Mouse (Mus musculus): ENCODE data around the gene Alx1. TPM values are rescaled to one million over a fixed set of nuclear protein-coding genes. Genes with fewer than 3 reads are reported as not detected.

Gene Alx1
- total RNA-seq (2021) = not detected
- long read RNA-seq, experiment 1 = 0 reads
- long read RNA-seq, experiment 2 = 0 reads

DNA sequence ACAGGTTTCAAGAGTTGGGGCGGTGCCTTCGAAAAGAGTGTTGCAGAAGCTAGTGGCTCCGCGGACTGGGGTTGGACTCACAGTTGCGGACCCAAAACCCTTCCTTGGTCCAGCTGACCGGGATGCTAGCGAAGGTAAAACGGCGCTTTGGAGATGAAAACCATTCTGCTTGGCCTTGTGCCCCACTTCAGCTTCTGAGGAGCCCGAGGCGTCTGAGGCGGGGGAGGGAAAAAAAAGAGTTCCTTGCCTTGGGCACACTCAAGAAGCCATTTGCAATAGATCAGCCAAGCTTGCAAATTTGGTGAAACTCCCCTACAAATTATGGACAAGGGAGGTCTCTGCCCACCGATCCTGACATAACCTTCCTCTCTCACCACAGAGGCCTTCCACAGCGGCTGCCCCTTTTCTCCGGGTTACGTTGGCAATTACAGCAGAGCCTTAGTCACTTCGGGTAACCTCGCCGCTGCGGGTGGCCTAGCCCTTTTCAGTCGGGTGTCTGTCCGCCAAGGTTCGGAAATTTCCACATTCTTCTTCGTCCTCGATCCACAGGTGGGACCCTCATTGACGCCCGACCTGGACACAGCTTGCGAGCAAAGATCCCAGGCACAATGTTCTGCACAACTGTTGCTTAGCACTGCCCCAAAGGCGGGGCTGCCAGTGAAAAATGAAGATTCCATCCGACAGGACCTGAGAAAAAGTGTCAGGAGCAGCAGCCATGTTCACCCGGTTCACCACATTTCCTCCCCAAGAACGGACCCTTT, at the start of gene Alx1:
Alx1 (minus strand) TSS at position 486 of the 761 bp plus-strand sequence.
- intact Hi-C loops (cut with DNase I; ENCODE audit: low total_unique reads) = no loop called here
- DNase-seq = no peak

DNA sequence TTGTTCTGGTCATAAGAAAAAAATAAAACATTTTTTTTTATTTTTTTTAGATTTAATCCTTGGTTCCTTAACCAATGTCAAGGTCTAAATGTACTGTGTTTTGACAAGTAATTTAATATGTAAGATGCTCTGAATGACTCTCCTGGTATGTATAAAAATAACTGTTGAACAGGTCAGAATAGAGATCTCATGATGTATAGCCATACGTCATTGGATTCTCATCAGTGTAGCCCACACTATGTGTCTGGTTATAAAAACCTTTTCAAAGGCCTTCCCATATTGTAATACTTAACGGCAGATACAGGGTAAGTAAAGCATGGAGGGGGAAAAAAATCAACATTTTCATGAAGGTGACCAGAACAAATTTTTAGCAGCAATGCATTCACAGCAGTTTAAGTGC, 19.6 kb upstream of the Alx1 start:
- intact Hi-C loops (cut with DNase I; ENCODE audit: low total_unique reads) = no loop called here
- DNase-seq = no peak

DNA sequence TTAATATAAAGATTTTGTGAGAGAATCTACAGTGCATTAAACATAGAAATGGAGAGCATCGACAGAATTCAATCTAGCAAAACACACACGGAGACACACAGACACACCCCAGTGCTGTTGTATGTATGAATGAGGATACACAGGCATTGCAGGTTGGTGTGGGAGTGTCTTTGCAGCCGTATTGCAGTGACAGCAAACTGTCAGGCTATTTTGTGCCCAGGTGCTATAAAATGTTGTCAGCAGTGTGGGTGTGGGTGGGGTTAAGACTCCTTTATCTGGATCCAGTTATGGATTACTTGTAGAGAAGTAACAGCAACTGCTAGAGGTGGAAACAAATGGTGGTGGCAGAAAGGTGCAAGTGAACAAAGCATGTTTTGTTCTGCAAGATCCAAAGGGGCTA, 16.6 kb upstream of the Alx1 start:
- no peak for DNase-seq
- intact Hi-C loops (cut with DNase I; ENCODE audit: low total_unique reads) = no loop called here

DNA sequence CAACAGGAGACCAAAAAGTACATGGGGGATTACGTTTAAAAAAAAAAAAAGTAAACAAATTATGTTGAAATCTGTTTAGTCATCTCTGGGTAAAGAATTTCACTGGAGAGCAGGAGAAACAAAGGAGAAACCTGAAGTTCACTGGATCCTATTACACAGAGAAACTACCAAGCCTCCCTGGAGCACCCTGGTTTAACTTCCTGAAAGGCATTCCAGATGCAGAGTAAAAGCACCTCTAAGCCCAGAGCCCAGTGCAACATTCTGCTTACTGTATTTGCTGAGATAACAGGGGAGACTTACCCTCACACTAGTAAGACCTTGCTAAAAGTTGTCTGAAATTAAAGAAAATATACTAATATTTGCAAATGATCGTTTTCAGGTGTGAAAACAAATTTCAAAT, 15.0 kb upstream of the Alx1 start:
- intact Hi-C loops (cut with DNase I; ENCODE audit: low total_unique reads) = no loop called here

DNA sequence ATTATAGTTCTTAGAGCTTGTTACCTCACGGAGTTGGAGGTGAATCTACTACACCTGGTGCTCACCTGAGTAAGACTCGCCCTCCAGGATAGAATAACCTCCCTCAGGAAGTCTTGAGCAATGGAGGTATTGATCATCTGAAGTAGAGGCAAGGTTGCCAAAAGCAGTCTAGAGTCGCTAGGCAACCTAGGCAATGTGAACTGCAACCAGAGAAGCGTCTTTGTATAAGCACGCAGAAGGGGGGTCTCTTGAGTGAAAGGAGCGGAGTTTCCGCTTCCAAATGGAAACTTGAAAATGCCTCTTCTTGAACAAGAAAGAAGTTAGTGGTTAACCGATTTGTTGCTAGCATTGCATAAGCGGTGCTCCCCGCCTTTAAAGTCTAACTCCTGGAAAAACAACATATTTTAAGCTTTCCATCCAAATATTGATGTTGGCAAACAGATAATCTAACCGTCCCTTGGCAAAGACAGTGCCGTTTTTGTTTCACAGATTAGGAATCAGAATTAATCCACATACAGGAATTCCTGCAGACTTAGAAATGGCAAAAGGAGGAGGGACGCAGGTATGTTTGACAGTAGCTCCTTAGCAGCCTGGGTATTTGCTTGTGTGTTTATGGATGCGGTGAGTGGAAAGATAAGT, 5.1 kb upstream of the Alx1 start:
- intact Hi-C loops (cut with DNase I; ENCODE audit: low total_unique reads) = no loop called here
- DNase-seq = no peak

More for the DNA sequence above, 15.0 kb upstream of the Alx1 start:
- DNase-seq = no peak

DNA sequence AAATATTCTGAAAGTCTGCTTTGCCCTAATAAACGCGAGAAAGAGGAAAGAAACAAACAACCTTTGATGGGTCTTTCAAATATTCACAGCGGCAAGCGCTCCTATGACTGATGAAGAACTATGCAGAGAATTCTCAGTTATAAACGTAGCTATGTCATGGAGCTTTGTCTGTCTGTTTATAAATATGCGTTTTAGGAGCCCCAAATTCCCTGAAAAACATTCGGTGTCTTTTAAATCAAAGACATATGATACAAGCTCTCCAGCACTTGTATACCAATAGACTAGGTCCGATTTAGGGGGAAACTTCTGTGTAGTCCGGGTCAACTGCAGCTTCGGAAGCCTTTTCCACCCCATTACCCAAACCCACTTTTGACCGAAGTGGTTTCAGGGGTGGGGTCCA, 916 bp upstream of the Alx1 start:
- intact Hi-C loops (cut with DNase I; ENCODE audit: low total_unique reads) = no loop called here

DNA sequence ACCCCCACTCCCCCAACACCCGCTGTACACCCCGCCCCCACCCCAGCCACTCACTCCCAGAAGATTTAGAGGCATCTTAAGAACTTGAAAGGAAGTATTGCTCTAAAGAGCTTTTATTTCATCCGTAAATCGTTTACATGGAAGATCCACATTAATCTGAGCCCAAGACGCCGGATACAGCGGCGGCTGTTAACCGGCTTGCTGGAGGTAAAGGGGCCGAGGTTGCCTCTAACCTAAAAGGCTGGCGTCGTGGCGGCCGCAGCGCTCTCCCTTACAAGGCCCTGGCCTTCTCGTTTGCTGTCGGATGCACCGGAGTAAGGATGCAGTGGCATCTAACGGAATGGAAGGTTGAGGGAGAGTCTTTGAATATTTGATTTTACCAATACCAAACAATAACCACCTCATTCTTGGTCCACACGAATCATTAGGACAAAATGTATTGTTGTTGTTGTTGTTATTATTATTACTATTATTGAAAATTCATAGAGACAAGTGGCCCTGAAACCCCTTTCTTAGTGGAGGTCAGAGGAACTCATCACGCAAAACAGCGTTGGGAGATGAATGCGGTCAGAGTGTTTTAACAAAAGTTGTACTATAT, 784 bp downstream of the Alx1 start:
- intact Hi-C loops (cut with DNase I; ENCODE audit: low total_unique reads) = no loop called here
- DNase-seq = no peak

More for the DNA sequence above, 916 bp upstream of the Alx1 start:
- DNase-seq = no peak

DNA sequence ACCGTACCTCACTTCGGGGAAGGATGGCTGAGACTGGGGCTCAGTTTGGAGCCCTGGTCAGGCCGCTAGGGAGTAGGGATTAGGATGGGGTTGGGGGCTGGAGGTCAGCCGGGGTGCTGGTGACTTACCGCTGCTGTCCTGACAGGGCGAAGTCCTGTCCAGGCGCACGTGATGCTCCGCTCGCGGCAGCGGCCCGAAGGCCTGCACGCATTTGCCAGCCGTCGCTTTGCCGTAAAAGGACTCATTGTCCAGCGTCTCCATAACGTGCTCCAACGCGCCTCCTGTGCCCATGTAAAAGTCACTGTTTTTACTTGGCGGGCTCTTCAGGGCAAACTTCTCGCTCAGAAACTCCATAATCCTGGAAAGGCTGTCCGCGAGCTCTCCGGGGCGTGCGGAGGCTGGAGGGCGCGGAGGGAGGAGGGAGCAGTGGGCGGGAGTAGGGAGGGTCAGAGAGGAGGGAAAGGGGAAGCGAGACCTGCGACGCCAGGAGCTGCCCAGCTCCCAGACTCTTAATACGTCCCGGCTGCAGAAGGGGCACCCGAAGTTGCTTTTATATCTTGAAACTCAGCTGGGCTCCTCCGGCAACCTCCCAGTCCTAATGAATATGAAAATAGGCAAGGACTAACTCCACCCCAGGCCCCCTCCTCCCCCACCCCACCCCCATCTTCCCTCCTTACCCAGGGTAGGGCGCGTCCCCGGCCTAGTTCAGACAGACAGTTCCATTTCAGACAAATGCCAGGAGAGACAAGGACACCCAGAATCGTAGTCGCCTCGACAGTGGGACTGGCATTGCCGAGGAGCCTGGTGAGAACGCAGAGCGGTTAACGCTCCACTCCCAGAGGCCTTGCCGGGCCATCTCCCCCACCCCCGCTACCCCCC, 1.5 kb downstream of the Alx1 start:
- peak; percentile 6 for DNase-seq
- intact Hi-C loops (cut with DNase I; ENCODE audit: low total_unique reads) = no loop called here

DNA sequence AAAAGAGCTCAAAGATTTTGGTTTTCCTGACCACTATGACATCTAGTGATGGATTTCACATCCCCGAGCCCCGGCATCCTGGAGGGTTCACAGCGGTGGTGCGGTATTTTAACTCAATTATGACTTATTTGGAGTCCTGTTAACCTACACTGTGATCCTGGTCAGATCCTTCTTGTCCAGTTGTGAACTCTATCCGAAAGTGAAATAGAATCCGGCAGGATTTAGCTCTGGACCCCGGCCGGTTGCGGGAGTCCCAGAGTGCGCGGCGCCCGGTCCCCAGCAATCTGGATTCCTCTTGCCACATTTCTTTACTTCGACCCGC, 2.1 kb downstream of the Alx1 start:
- no peak for DNase-seq
- intact Hi-C loops (cut with DNase I; ENCODE audit: low total_unique reads) = no loop called here

DNA sequence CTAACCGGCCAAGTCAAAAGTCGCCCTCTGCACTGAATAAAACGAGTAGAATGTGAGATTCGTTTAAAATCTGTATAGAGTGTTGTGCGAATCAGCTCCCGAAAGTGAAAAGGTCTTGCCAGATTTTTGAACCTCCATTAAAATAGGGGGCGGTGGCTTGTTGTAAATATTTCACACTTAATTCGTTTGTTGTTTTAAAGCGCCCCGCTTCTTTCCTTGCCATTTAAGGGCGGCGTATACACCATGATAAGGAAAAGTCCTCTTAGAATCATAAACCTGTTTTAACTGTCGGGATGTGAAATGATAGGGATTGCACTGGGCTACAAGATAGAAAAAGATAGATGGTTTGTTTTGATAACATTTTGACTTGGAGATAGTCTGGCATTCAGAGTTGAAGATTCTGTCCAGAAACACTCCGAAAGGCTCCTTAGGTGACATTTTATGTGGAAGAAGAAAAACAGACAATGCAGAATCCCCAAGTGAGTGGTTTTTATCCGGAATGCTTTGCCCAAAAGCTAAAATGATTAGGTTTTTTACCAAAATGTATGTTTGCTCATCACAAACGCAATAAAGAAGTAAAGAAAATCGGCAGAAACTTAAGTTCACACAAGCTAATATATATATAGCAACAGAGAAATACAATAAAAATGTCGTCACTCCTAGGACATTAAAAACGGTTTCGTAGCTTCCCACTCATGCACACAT, 2.6 kb downstream of the Alx1 start:
- intact Hi-C loops (cut with DNase I; ENCODE audit: low total_unique reads) = no loop called here
- no peak for DNase-seq

DNA sequence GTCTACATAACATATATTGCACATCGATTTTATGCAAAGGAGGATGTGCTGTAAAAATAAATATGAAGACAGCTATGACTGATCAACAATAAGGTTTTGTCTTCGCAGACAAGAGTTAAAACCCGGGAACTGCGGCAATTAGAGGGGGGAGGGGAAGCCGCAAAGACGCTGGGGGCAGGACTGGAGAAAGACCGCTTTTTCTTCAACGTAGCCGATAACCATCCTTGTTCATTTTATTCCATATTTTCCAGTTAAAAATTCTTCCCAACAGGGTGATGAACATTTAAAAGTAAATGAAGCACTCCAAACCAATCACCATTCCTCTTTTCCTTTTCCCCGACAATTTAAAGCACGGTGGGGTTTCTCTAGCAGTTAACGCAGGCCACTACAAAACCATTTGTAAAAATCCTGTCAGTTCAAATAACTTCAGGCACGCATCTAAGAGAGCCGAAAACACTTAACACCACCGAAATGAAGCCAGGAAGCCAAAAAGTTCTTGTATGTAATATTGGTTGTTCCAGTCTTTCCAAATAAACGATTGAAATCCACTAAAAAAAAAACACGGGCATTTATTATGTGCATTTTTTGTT, 3.3 kb downstream of the Alx1 start:
- intact Hi-C loops (cut with DNase I; ENCODE audit: low total_unique reads) = no loop called here

DNA sequence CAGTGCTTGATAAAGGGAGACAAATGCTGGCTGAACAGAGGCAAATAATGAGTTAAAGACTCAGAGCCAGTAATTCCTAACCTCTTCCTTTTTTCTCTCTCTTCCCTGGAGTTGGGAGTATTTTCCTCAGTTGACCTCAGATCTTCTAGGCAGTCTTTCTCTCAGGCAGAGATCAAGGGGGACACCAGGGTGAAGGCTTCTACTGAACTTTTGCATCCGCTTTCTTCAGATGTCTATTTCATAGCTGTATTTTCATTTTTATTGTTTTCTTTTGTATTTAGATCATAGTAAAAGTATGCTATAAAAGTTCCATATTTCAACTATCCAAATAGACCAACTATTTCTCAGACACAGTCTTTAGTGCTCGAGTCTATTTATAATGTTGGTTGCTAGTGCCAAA, 27.5 kb downstream of the Alx1 start:
- intact Hi-C loops (cut with DNase I; ENCODE audit: low total_unique reads) = no loop called here

More for the DNA sequence above, 3.3 kb downstream of the Alx1 start:
- no peak for DNase-seq

DNA sequence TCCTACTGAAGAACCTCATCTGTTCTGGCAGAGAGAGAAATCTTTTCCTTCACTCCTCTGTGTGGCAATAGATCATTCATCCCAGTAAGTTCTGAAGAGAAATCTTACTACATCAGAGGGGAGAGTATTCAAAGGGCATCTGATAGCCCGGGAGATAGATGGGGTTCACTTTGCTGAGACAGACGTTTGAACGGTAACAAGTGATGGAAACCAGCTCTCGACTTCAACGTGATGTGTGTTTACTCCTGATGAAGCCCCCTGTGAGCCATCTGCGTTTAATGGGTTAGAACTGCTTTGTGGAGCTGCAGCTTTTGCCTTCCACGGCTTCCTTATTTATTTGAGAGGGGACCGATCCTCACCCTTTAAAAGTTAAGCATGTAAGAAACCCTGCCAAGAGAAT, 29.1 kb downstream of the Alx1 start:
- intact Hi-C loops (cut with DNase I; ENCODE audit: low total_unique reads) = no loop called here
- DNase-seq = no peak

More for the DNA sequence above, 27.5 kb downstream of the Alx1 start:
- no peak for DNase-seq

DNA sequence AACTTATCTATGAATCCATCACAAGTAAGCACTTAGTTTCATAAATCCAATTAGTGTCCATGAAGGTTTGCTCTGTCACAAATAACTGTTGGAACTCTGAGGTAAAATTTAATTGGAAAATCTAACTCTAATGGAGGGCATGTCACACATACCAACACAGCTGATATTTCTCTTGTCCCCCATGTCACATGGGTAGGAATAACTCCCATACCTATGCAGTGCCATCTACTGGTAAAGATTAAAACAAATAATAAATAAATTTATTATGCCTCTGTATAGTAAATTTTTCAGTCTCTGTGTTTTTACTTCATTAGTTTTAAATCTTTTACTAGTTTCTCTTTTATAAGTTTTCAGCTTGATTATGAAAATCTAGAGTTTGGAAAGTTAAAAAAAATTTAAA, 30.4 kb downstream of the Alx1 start:
- no peak for DNase-seq

DNA sequence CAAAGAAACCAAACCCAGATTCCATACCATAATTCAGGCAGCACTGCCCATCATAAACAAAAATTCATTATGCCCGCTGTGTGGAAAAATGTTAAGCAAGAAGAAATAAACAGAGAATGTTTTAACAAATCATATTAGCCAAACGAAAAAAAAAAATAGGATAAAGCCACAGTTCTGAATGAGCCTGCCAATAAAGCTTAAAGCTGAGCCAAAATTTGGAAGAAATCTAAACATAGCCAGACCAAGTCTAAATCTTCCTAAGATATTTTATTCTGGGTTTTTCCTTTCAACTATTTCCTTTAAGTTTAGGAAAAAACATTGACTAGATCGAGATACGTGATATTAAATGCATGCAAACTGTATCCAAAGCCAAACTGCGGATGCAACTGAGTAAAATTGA, 54.9 kb downstream of the Alx1 start:
- no peak for DNase-seq
- intact Hi-C loops (cut with DNase I; ENCODE audit: low total_unique reads) = no loop called here

More for the DNA sequence above, 30.4 kb downstream of the Alx1 start:
- intact Hi-C loops (cut with DNase I; ENCODE audit: low total_unique reads) = no loop called here

DNA sequence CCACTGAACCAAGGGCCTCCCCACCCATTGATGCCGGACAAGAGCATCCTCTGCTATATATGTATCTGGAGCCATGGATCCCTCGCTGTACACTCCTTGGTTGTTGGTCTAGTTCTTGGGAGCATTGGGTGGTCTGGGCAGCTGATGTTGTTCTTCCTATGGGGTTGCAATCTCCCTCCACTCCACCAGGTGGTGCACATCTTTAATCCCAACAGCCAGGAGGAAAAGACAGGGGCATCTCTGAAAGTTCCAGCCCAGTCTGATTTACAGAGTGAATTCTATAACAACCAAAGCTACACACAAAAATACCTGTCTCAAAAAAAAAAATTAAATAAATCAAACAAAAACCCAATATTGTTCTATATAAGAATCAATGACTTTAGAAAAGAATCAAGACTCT, 70.4 kb downstream of the Alx1 start:
- no peak for DNase-seq
- intact Hi-C loops (cut with DNase I; ENCODE audit: low total_unique reads) = no loop called here

Measured in gastrocnemius, postnatal 14 days (tissue).